37 mouse cellular contexts compared by ENCODE assay signal in genomic region chr4:49016701-49017100, GRCm38 (mm10). TPM values are rescaled to one million over a fixed set of nuclear protein-coding genes. Genes with fewer than 3 reads are reported as not detected.
"Had no signal": no experiment of that assay in that cellular context is flagged by ENCODE, and none has a peak within 500 bp of the region (broad histone marks: within the 10 kb centered on the region; RNA-seq: fewer than 3 reads in every experiment).

No protein-coding gene starts in this region.

- H3K4me1 ChIP-seq: limb, embryonic 10.5 days; limb, embryonic 12.5 days; limb, embryonic 13.5 days; limb, embryonic 15.5 days; liver, embryonic 12.5 days; liver, embryonic 13.5 days; liver, embryonic 15.5 days; lung, embryonic 15.5 days; megakaryocyte, embryonic 14.5 days; midbrain, embryonic 10.5 days; midbrain, embryonic 12.5 days; midbrain, embryonic 13.5 days; midbrain, embryonic 15.5 days; neural tube, embryonic 12.5 days had no signal

- H3K27ac ChIP-seq: left cerebral cortex, adult 2 months; limb, embryonic 10.5 days; limb, embryonic 12.5 days; limb, embryonic 13.5 days; limb, embryonic 15.5 days; liver, embryonic 12.5 days; liver, embryonic 13.5 days; liver, embryonic 14.5 days; liver, embryonic 15.5 days; lung, embryonic 15.5 days; macrophage; midbrain, embryonic 10.5 days; midbrain, embryonic 12.5 days; midbrain, embryonic 13.5 days; midbrain, embryonic 15.5 days; neural tube, embryonic 12.5 days had no signal

- H3K9me3 ChIP-seq: limb, embryonic 10.5 days; limb, embryonic 12.5 days; limb, embryonic 13.5 days; limb, embryonic 15.5 days; liver, embryonic 12.5 days; liver, embryonic 13.5 days; liver, embryonic 15.5 days; lung, embryonic 15.5 days; megakaryocyte, embryonic 14.5 days; midbrain, embryonic 10.5 days; midbrain, embryonic 12.5 days; midbrain, embryonic 13.5 days; midbrain, embryonic 15.5 days; neural tube, embryonic 12.5 days had no signal

- H3K9ac ChIP-seq: limb, embryonic 12.5 days; limb, embryonic 13.5 days; limb, embryonic 15.5 days; liver, embryonic 12.5 days; liver, embryonic 13.5 days; liver, embryonic 14.5 days; liver, embryonic 15.5 days; liver, postnatal 0 days; lung, embryonic 14.5 days; lung, embryonic 15.5 days; midbrain, embryonic 12.5 days; midbrain, embryonic 13.5 days; midbrain, embryonic 15.5 days; neural tube, embryonic 12.5 days had no signal

- H3K27me3 ChIP-seq: limb, embryonic 12.5 days; limb, embryonic 13.5 days; limb, embryonic 15.5 days; liver, embryonic 12.5 days; liver, embryonic 13.5 days; liver, embryonic 15.5 days; lung, embryonic 15.5 days; megakaryocyte, embryonic 14.5 days; midbrain, embryonic 12.5 days; midbrain, embryonic 13.5 days; midbrain, embryonic 15.5 days; neural tube, embryonic 12.5 days had no signal

- H3K4me3 ChIP-seq: left cerebral cortex, adult 2 months; limb, embryonic 10.5 days; limb, embryonic 12.5 days; limb, embryonic 13.5 days; limb, embryonic 15.5 days; liver, embryonic 12.5 days; liver, embryonic 13.5 days; liver, embryonic 15.5 days; lung, embryonic 15.5 days; megakaryocyte, embryonic 14.5 days; midbrain, embryonic 10.5 days; midbrain, embryonic 12.5 days; midbrain, embryonic 13.5 days; midbrain, embryonic 15.5 days; myocyte; neural tube, embryonic 12.5 days had no signal

- H3K4me2 ChIP-seq: limb, embryonic 12.5 days; limb, embryonic 13.5 days; limb, embryonic 15.5 days; liver, embryonic 11.5 days; liver, embryonic 12.5 days; liver, embryonic 13.5 days; liver, embryonic 15.5 days; lung, embryonic 14.5 days; lung, embryonic 15.5 days; midbrain, embryonic 12.5 days; midbrain, embryonic 13.5 days; midbrain, embryonic 15.5 days; neural tube, embryonic 12.5 days had no signal

- H3K36me3 ChIP-seq: limb, embryonic 10.5 days; limb, embryonic 12.5 days; limb, embryonic 13.5 days; limb, embryonic 15.5 days; liver, embryonic 12.5 days; liver, embryonic 13.5 days; liver, embryonic 15.5 days; lung, embryonic 15.5 days; midbrain, embryonic 10.5 days; midbrain, embryonic 12.5 days; midbrain, embryonic 13.5 days; midbrain, embryonic 15.5 days; neural tube, embryonic 12.5 days had no signal

- ATAC-seq: liver, embryonic 12.5 days; liver, postnatal 0 days; lung, postnatal 0 days; midbrain, embryonic 13.5 days; midbrain, embryonic 15.5 days; midbrain, embryonic 16.5 days had no signal

- DNase-seq: left cerebral cortex, postnatal 4 days; liver; liver, embryonic 13.5 days; liver, postnatal 0 days; lung, adult 18-20 months; lung, adult 2 months; lung, embryonic 14.5 days; lung, postnatal 10 days; lung, postnatal 14 days; lung, postnatal 36 days; lung, postnatal 4 days; midbrain, embryonic 14.5 days had no signal

RNA-seq across cellular contexts. Expression of gene Plppr1, which starts 42.4 kb away (rescaled TPM):
- total RNA-seq: megakaryocyte progenitor cell, adult 5-6 weeks; megakaryocyte, adult 5-6 weeks; megakaryocyte-erythroid progenitor cell, adult 5-6 weeks; monocyte, adult 5-6 weeks had no signal
- polyA plus RNA-seq: liver, adult 2 months; lung, adult 2 months; macrophage; myocyte had no signal
